Mouse (Mus musculus): Measurements from ENCODE around the gene Notch3. TPM values are rescaled to one million over a fixed set of nuclear protein-coding genes. Genes with fewer than 3 reads are reported as not detected.

Notch3 gene
- polyA plus RNA-seq, 1 experiment from 2014 or later, result 0.20 TPM

GRCm38 (mm10) chr17:32189850-32190249, 23.2 kb upstream of the Notch3 start:
- TF ChIP-seq EP300 (IDR thresholded peaks at IDR 0.05; ENCODE audit: low read depth), result no peak
- no peak for TF ChIP-seq CTCF (IDR thresholded peaks at IDR 0.05; ENCODE audit: low read depth)
- H3K4me2 ChIP-seq (ENCODE audit: low read depth, low read length), result peak overlapping the region; percentile 60
- no peak overlapping the region for H3K9ac ChIP-seq (replicated peaks)
- peaks cover 13% of the 10 kb centered on the region for H3K4me1 ChIP-seq (ENCODE audit: insufficient read depth)
- peaks cover 23% of the 10 kb centered on the region for H3K27me3 ChIP-seq (ENCODE audit: insufficient read depth, low read length)
- H3K4me3 ChIP-seq (ENCODE audit: low read depth, low read length), result no peak overlapping the region; the same call in 1 of the 2 replicates
- DNase-seq (no peak), ATAC-seq (peak; percentile 50; the same call in 1 of the 2 replicates)
- H3K36me3 ChIP-seq (replicated peaks; ENCODE audit: insufficient read depth, low read length), result no peaks in the 10 kb centered on the region
- WGBS (ENCODE audit: insufficient replicate concordance), result 9% methylated on average over 5 of the region's 5 CpGs
- no peak overlapping the region for H3K27ac ChIP-seq (ENCODE audit: low read depth)
- H3K9me3 ChIP-seq (ENCODE audit: low read length), result no peaks in the 10 kb centered on the region

GRCm38 (mm10) chr17:32188863-32189636, 22.4 kb upstream of the Notch3 start, which contains the start of gene Ephx3:
Gene Ephx3 (minus strand): TSS chr17:32189549.
- WGBS (ENCODE audit: insufficient replicate concordance), result 10% methylated on average over 42 of the region's 42 CpGs
- no peak for DNase-seq

GRCm38 (mm10) chr17:32183017-32183416, 16.4 kb upstream of the Notch3 start:
- Histone ChIP-seq H3K9ac (replicated peaks) (no peak overlapping the region), H3K36me3 (replicated peaks; ENCODE audit: insufficient read depth, low read length) (no peaks in the 10 kb centered on the region), H3K4me2 (ENCODE audit: low read depth, low read length) (no peak overlapping the region), H3K27me3 (ENCODE audit: insufficient read depth, low read length) (peaks cover under 1% of the 10 kb centered on the region; the same call in 1 of the 2 replicates), H3K27ac (ENCODE audit: low read depth) (no peak overlapping the region), H3K4me3 (ENCODE audit: low read depth, low read length) (no peak overlapping the region), H3K9me3 (ENCODE audit: low read length) (no peaks in the 10 kb centered on the region), H3K4me1 (ENCODE audit: insufficient read depth) (no peaks in the 10 kb centered on the region)
- TF ChIP-seq EP300 (IDR thresholded peaks at IDR 0.05; ENCODE audit: low read depth) (no peak), CTCF (IDR thresholded peaks at IDR 0.05; ENCODE audit: low read depth) (no peak)
- WGBS (ENCODE audit: insufficient replicate concordance), result 58% methylated on average over 8 of the region's 8 CpGs
- ATAC-seq, result no peak
- no peak for DNase-seq

More at GRCm38 (mm10) chr17:32188863-32189636, 22.4 kb upstream of the Notch3 start, which contains the start of gene Ephx3:
- H3K36me3 ChIP-seq (replicated peaks; ENCODE audit: insufficient read depth, low read length), result no peaks in the 10 kb centered on the region
- H3K4me1 ChIP-seq (ENCODE audit: insufficient read depth), result peaks cover 13% of the 10 kb centered on the region
- H3K9me3 ChIP-seq (ENCODE audit: low read length), result no peaks in the 10 kb centered on the region
- peak within 1 kb of the TSS; percentile 25 for H3K4me3 ChIP-seq (ENCODE audit: low read depth, low read length)
- peaks cover 23% of the 10 kb centered on the region for H3K27me3 ChIP-seq (ENCODE audit: insufficient read depth, low read length)
- no peak within 1 kb of the TSS for H3K9ac ChIP-seq (replicated peaks)
- peak within 1 kb of the TSS; percentile 60 for H3K4me2 ChIP-seq (ENCODE audit: low read depth, low read length)
- no peak for ATAC-seq
- no peak for TF ChIP-seq EP300 (IDR thresholded peaks at IDR 0.05; ENCODE audit: low read depth)
- TF ChIP-seq CTCF (IDR thresholded peaks at IDR 0.05; ENCODE audit: low read depth), result no peak
- no peak within 1 kb of the TSS for H3K27ac ChIP-seq (ENCODE audit: low read depth)

- Histone ChIP-seq H3K4me3 (ENCODE audit: low read depth, low read length) (no peak overlapping the region), H3K27ac (ENCODE audit: low read depth) (no peak overlapping the region), H3K27me3 (ENCODE audit: insufficient read depth, low read length) (no peaks in the 10 kb centered on the region), H3K9me3 (ENCODE audit: low read length) (no peaks in the 10 kb centered on the region), H3K4me1 (ENCODE audit: insufficient read depth) (no peaks in the 10 kb centered on the region), H3K9ac (replicated peaks) (no peak overlapping the region), H3K36me3 (replicated peaks; ENCODE audit: insufficient read depth, low read length) (no peaks in the 10 kb centered on the region), H3K4me2 (ENCODE audit: low read depth, low read length) (no peak overlapping the region)
- ATAC-seq (no peak), DNase-seq (no peak)
- 69% methylated on average over 11 of the region's 11 CpGs for WGBS (ENCODE audit: insufficient replicate concordance)
- no peak for TF ChIP-seq EP300 (IDR thresholded peaks at IDR 0.05; ENCODE audit: low read depth)
- no peak for TF ChIP-seq CTCF (IDR thresholded peaks at IDR 0.05; ENCODE audit: low read depth)
Observed at GRCm38 (mm10) chr17:32179621-32180491, 13.2 kb upstream of the Notch3 start.

- Histone ChIP-seq H3K4me3 (ENCODE audit: low read depth, low read length) (no peak overlapping the region), H3K27me3 (ENCODE audit: insufficient read depth, low read length) (no peaks in the 10 kb centered on the region), H3K9ac (replicated peaks) (no peak overlapping the region), H3K27ac (ENCODE audit: low read depth) (no peak overlapping the region), H3K4me1 (ENCODE audit: insufficient read depth) (no peaks in the 10 kb centered on the region), H3K4me2 (ENCODE audit: low read depth, low read length) (no peak overlapping the region), H3K36me3 (replicated peaks; ENCODE audit: insufficient read depth, low read length) (no peaks in the 10 kb centered on the region), H3K9me3 (ENCODE audit: low read length) (no peaks in the 10 kb centered on the region)
- WGBS (ENCODE audit: insufficient replicate concordance), result 76% methylated on average over 4 of the region's 4 CpGs
- no peak for DNase-seq
- ATAC-seq, result no peak
- no peak for TF ChIP-seq CTCF (IDR thresholded peaks at IDR 0.05; ENCODE audit: low read depth)
- no peak for TF ChIP-seq EP300 (IDR thresholded peaks at IDR 0.05; ENCODE audit: low read depth)
Observed at GRCm38 (mm10) chr17:32176919-32177318, 10.3 kb upstream of the Notch3 start.

- no peak for ATAC-seq
- Histone ChIP-seq H3K36me3 (replicated peaks; ENCODE audit: insufficient read depth, low read length) (no peaks in the 10 kb centered on the region), H3K27ac (ENCODE audit: low read depth) (no peak overlapping the region), H3K4me3 (ENCODE audit: low read depth, low read length) (no peak overlapping the region), H3K9me3 (ENCODE audit: low read length) (no peaks in the 10 kb centered on the region), H3K27me3 (ENCODE audit: insufficient read depth, low read length) (0 out of 2 replicates have a peak, but pooled peaks cover 3% of the 10 kb centered on the region), H3K4me1 (ENCODE audit: insufficient read depth) (peaks cover 5% of the 10 kb centered on the region), H3K9ac (replicated peaks) (no peak overlapping the region), H3K4me2 (ENCODE audit: low read depth, low read length) (no peak overlapping the region)
- WGBS (ENCODE audit: insufficient replicate concordance), result 70% methylated on average over 7 of the region's 7 CpGs
- DNase-seq, result no peak
- no peak for TF ChIP-seq EP300 (IDR thresholded peaks at IDR 0.05; ENCODE audit: low read depth)
- no peak for TF ChIP-seq CTCF (IDR thresholded peaks at IDR 0.05; ENCODE audit: low read depth)
Observed at GRCm38 (mm10) chr17:32173166-32173565, 6.5 kb upstream of the Notch3 start.

Measured in liver, postnatal 0 days (tissue).